Mouse (Mus musculus) megakaryocyte, embryonic 14.5 days (primary cell): ENCODE measurements around the gene Map10. TPM values are rescaled to one million over a fixed set of nuclear protein-coding genes. Genes with fewer than 3 reads are reported as not detected.

Experiments used
- H3K27me3 ChIP-seq: replicated peaks from 2 replicates; pipeline ENCODE3; 2012; ENCODE audit warnings: inconsistent platforms
- H3K36me3 ChIP-seq: replicated peaks from 2 replicates; pipeline ENCODE3; 2012; ENCODE audit warnings: low read length, inconsistent platforms, mixed read lengths
- H3K4me1 ChIP-seq: 2 replicates; pipeline ENCODE4 v1.6.1; 2012; ENCODE audit warnings: inconsistent platforms
- H3K4me3 ChIP-seq: replicated peaks from 2 replicates; pipeline ENCODE3; 2012; ENCODE audit warnings: moderate library complexity, mild to moderate bottlenecking, inconsistent platforms
- H3K9me3 ChIP-seq: 2 replicates; pipeline ENCODE4 v1.6.1; 2012; ENCODE audit warnings: inconsistent platforms
- FLI1 ChIP-seq: IDR thresholded peaks from 2 replicates; pipeline ENCODE4 v1.6.1; 2012; ENCODE audit warnings: low read length, inconsistent platforms, mixed read lengths
- GATA1 ChIP-seq: IDR thresholded peaks from 3 replicates; pipeline ENCODE4 v1.6.1; 2012; ENCODE audit warnings: mixed read lengths, low read length, inconsistent platforms, borderline replicate concordance
- polyA plus RNA-seq: library from polyadenylated mRNA; stranded (reverse); fragments of >175 nt; gene quantifications from 2 replicates; pipeline ENCODE4 v1.2.3, GENCODE M21; 2012; ENCODE audit warnings: low replicate concordance; ENCODE audit not compliant: insufficient read depth

Map10 gene
- 0.47 TPM in 1 of 2 replicates, not detected in the other for polyA plus RNA-seq

DNA sequence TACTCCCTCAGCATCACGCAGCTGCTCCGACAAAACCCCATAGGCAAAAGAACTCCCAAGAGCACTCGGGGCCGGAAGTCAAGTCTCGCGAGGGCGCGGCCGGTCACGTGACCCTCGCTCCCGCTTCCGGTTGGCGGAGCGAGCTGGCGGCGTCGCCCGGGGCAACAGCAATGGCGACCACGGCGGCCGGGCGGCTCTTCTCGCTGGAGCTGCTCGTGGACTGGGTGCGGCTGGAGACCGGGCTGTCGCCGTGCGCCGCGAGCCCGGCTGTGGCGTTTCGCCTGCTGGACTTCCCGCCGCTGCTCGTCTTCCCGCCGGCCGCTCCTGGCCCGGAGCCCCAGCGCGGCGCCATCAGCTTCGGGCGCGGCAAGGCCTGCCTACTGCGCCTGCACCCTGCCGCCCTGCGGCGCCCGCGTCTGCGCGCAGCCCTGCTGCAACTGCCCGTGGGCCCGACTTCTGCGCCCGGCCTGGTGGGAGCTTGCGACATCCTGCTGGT, at the start of gene Map10:
Gene Map10 (plus strand): TSS at position 119 of the 496 bp plus-strand sequence.
- peaks cover 7% of the 10 kb centered on the region; the same call in 1 of the 2 replicates for H3K4me1 ChIP-seq
- H3K4me3 ChIP-seq, result peak within 1 kb of the TSS; percentile 86
- H3K9me3 ChIP-seq, result peaks cover 29% of the 10 kb centered on the region
- TF ChIP-seq FLI1 (no peak), GATA1 (no peak)
- H3K36me3 ChIP-seq, result no peaks in the 10 kb centered on the region
- H3K27me3 ChIP-seq, result peaks cover 22% of the 10 kb centered on the region

DNA sequence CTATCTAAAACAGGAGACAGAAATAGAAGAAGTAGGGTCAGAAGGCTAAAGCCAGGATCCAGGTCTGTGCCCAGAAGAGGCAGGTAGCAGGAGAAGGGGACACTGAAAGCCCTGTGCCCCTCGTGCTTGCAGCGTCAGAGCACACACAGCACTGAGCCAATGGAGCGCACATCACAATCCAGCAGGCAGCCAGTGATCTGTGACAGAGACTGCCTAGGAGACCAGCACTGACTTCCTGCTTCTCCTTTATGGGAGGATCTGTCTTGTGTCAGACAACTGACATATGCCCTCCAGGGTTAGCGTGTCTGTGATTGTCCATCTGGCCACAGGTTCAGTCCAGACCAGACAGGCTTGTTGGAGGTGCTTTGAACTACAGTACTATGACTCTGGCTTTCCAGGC, 49.3 kb upstream of the Map10 start:
- no peaks in the 10 kb centered on the region; the same call in 1 of the 2 replicates for H3K4me1 ChIP-seq
- H3K4me3 ChIP-seq, result peak overlapping the region; percentile 7
- TF ChIP-seq GATA1 (no peak), FLI1 (no peak)
- peaks cover 41% of the 10 kb centered on the region for H3K9me3 ChIP-seq
- H3K27me3 ChIP-seq, result no peaks in the 10 kb centered on the region
- H3K36me3 ChIP-seq, result no peaks in the 10 kb centered on the region

DNA sequence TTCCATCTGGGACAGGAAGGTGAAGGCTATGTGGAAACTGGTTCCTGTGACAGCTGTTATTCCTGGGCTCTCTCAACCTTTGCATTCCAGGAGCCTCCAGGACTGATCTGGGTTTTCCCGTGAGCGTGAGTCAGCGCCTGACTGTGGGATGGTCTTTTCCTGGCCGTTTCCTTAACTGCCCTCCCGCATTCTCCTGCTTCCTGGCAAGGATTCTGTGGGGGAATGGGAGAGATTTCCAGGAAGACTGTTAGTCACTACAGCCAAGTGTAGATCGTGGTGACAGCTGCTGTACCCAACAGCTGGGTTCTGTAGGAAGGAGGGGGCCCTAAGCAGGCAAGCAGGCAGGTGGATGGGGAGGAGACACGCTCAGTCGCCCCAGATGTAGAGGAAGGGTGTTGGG, 45.3 kb upstream of the Map10 start:
- peaks cover 37% of the 10 kb centered on the region for H3K9me3 ChIP-seq
- H3K27me3 ChIP-seq, result no peaks in the 10 kb centered on the region
- no peaks in the 10 kb centered on the region for H3K36me3 ChIP-seq
- no peak overlapping the region for H3K4me3 ChIP-seq
- no peak for TF ChIP-seq FLI1
- TF ChIP-seq GATA1, result no peak
- no peaks in the 10 kb centered on the region; the same call in 1 of the 2 replicates for H3K4me1 ChIP-seq

DNA sequence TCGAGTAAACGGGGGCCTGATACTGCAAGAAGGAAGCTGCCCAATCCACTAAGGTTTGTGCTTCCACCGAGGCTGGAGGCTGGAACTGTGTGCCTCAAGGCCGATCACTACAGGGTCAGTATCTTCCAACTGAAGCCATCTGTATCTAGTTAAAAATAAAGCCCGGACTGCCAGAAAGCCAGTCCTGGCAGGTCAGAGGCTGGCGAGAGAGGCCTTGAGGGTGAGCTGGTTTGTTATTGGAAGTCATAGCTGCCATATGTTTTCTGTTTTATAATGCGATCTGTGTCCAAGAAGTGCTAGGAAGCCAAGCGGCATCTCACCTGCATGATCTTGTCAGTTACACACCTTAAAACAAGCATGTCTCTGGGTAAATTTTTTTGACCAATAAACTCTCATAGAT, 43.2 kb upstream of the Map10 start:
- Histone ChIP-seq H3K36me3 (no peaks in the 10 kb centered on the region), H3K4me1 (no peaks in the 10 kb centered on the region), H3K4me3 (no peak overlapping the region), H3K9me3 (peaks cover 37% of the 10 kb centered on the region), H3K27me3 (no peaks in the 10 kb centered on the region)
- TF ChIP-seq GATA1 (no peak), FLI1 (no peak)

DNA sequence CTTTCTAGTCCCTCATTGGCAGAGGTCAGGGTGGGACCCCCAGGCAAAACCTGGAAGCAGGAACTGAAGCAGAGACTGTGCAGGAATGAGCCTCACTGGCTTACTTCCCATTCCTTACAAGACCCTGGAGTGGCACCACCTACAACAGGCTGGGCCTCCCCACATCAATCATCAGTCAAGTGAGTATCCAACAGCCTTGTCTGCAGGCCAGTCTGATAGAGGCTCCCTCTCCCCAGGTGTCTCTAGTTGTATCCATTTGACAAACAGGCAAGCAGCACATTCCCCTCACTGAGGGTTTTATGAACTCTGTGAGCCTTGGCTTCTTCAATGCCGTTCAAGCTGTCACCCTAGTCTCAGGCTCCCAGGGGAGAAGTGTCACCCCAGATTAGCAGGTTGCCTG, 40.8 kb upstream of the Map10 start:
- no peaks in the 10 kb centered on the region for H3K4me1 ChIP-seq
- H3K36me3 ChIP-seq, result no peaks in the 10 kb centered on the region
- H3K27me3 ChIP-seq, result no peaks in the 10 kb centered on the region
- TF ChIP-seq GATA1, result no peak
- no peak for TF ChIP-seq FLI1
- H3K4me3 ChIP-seq, result no peak overlapping the region
- H3K9me3 ChIP-seq, result peaks cover 33% of the 10 kb centered on the region

DNA sequence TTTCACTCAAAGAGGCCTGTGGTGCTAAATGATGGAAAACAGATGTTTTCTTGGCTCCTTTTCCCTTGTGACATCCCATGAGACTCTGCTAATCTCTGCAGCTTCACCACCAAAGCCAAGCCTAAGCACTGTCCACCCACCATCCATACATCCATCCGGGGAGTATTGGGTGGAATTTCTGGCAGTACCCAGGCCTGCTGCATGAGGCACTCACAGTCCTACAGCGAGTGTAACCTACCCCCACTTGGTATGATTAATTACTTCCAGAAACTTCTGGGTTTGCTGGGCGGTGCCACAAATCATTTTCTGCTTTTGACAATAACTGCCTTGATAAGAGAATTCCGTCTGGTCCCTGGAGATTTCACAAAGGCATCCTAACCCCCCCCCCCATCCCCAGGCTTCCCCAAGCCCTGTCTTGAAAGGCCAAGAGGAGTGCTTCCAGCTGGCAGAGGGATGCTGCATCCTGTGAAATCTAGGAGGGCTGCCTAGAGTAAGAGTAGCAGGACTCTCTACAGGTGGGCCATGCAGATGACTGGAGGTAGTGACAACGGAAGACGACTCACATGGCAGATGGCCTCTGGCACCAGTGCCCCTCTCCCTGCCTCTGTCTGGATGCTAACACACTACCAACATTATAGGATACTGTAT, 31.1 kb upstream of the Map10 start:
- Histone ChIP-seq H3K9me3 (peaks cover 44% of the 10 kb centered on the region), H3K4me1 (no peaks in the 10 kb centered on the region), H3K36me3 (no peaks in the 10 kb centered on the region), H3K27me3 (peaks cover 2% of the 10 kb centered on the region), H3K4me3 (no peak overlapping the region)
- no peak for TF ChIP-seq GATA1
- TF ChIP-seq FLI1, result no peak

DNA sequence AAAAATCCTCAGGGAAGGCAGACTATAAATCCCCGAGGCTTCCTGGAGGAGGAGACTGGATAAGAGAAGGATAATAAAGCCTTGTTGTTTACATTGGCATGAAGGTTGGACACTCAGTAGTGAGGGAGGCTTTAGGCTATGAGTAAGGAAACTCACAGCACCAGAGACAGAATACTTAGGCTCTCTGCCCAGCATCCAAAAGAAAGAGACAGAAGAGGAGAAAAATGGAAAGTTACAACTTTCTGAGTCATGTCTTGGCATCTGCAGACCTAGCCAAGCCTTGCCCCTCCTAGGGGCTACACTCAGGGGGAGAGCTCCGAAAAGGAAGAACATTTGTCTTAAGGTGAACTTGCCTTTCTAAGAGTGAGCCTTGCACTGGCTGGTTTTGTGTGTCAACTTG, 30.0 kb upstream of the Map10 start:
- peaks cover 2% of the 10 kb centered on the region for H3K27me3 ChIP-seq
- peaks cover 48% of the 10 kb centered on the region for H3K9me3 ChIP-seq
- no peaks in the 10 kb centered on the region for H3K36me3 ChIP-seq
- no peak overlapping the region for H3K4me3 ChIP-seq
- H3K4me1 ChIP-seq, result no peaks in the 10 kb centered on the region
- TF ChIP-seq FLI1 (no peak), GATA1 (no peak)

DNA sequence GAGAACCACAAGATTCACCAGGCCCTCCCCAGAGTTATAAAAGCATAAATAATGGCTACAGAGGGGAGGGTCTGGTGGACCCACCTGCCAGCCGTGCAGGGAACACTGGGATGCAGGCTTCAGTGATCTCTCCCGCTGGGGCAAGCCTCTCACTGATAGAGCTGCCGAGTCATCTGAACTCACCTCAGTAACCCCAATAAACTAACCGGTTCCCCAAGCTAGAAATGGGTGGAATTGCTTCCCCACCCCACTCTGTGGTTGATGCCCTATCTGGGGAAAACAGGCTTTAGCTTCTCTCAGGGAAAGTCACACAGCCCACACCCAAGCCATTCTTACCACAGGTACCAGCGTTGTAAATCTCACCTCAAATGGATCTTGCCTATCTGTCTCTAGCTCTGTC, 28.9 kb upstream of the Map10 start:
- Histone ChIP-seq H3K27me3 (peaks cover 2% of the 10 kb centered on the region), H3K4me1 (no peaks in the 10 kb centered on the region), H3K4me3 (no peak overlapping the region), H3K9me3 (peaks cover 48% of the 10 kb centered on the region), H3K36me3 (no peaks in the 10 kb centered on the region)
- TF ChIP-seq GATA1 (no peak), FLI1 (no peak)

DNA sequence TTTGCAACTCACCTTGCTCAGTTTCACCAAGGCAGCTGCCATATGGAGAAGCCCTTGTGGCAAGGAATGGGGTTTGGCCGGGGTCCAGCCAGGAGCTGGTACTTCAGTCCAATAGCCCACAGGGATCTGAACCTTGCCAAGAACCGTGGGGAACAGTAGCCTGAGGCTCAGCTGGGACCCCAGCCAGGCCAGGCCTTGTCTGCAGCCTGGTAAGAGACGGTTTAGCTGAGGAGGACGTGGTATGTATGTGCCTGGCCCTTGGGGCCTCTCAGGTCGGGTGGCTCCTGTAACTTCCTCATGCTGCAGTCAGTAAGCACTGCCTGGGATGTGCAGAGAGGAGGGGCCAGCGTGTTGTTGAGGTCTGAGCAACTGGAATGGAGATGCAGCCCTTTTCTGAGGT, 27.8 kb upstream of the Map10 start:
- no peak overlapping the region for H3K4me3 ChIP-seq
- H3K4me1 ChIP-seq, result no peaks in the 10 kb centered on the region
- peaks cover 45% of the 10 kb centered on the region for H3K9me3 ChIP-seq
- no peaks in the 10 kb centered on the region for H3K36me3 ChIP-seq
- TF ChIP-seq GATA1 (no peak), FLI1 (no peak)
- H3K27me3 ChIP-seq, result peaks cover 2% of the 10 kb centered on the region

DNA sequence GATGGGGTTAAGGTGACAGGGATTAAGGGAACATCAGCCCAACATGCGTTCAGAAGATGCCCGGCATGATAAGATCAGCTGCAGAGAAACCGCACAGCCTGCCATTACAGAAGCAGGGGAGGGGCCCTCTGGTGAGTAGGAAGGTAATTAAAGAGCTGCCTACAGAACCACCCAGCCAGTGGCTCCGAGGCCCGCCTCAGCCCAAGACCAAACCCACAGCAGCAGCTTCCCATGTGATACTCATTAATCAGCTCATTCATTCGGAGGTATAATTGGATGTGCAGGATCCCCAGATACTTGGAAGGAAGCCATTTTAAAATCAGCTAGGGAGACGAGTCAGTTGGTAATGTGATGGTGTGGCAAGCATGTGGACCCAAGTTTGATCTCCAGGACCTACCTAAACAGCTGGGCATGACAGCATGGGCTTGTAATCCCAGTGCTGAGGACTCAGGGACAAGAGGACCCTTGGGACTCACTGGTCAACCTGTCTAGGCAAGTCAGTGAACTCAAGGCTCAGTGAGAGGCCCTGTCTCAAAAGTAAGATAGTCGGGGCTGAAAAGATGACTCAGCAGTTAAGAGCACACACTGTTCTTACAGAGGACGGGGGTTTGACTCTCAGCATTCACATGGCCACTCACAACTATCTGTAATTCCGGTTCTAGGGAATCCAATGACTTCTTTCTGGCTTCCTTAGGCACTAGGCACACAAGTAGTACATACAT, 23.7 kb upstream of the Map10 start:
- Histone ChIP-seq H3K4me1 (peaks cover 5% of the 10 kb centered on the region; the same call in 1 of the 2 replicates), H3K27me3 (peaks cover 4% of the 10 kb centered on the region), H3K4me3 (no peak overlapping the region), H3K9me3 (peaks cover 14% of the 10 kb centered on the region), H3K36me3 (no peaks in the 10 kb centered on the region)
- TF ChIP-seq GATA1 (no peak), FLI1 (no peak)
